Mouse (Mus musculus) hindbrain, embryonic 12.5 days (tissue): ENCODE results near the gene Limch1. TPM values are rescaled to one million over a fixed set of nuclear protein-coding genes. Genes with fewer than 3 reads are reported as not detected.

Experiments
- ATAC-seq: fragments of 200-750 bp; cut with Nextera tagmentation; 2 replicates; pipeline ENCODE4 v1.8.0; 2017; ENCODE audit warnings: moderate TSS enrichment; ENCODE audit not compliant: low FRiP score
- H3K27ac ChIP-seq: fragments of 300-500 bp; sonication (generic); 2 replicates; pipeline ENCODE4 v1.5.1; 2016; ENCODE audit warnings: mild to moderate bottlenecking
- H3K27me3 ChIP-seq: fragments of 300-500 bp; sonication (generic); 2 replicates; pipeline ENCODE4 v1.6.1; 2016; ENCODE audit warnings: mild to moderate bottlenecking
- H3K36me3 ChIP-seq: fragments of 300-500 bp; sonication (generic); 2 replicates; pipeline ENCODE4 v1.6.1; 2016; ENCODE audit warnings: mild to moderate bottlenecking
- H3K4me1 ChIP-seq: fragments of 300-500 bp; sonication (generic); 2 replicates; pipeline ENCODE4 v1.6.1; 2016
- H3K4me2 ChIP-seq: fragments of 300-500 bp; sonication (generic); replicated peaks from 2 replicates; pipeline ENCODE4 v1.6.1; 2016; ENCODE audit warnings: mild to moderate bottlenecking
- H3K4me3 ChIP-seq: fragments of 300-500 bp; sonication (generic); 2 replicates; pipeline ENCODE4 v1.5.1; 2016; ENCODE audit warnings: mild to moderate bottlenecking
- H3K9ac ChIP-seq: fragments of 300-500 bp; sonication (generic); 2 replicates; pipeline ENCODE4 v1.6.1; 2016; ENCODE audit warnings: mild to moderate bottlenecking, moderate library complexity
- H3K9me3 ChIP-seq: fragments of 300-500 bp; sonication (generic); replicated peaks from 2 replicates; pipeline ENCODE4 v1.6.1; 2016; ENCODE audit warnings: mild to moderate bottlenecking
- WGBS: fragments of 180-500 bp; shearing (Covaris S2); methylation state at CpG from one replicate; pipeline ENCODE4 v1.1.7; 2016; 5-methylcytosine and 5-hydroxymethylcytosine counted together
- polyA plus RNA-seq: library from polyadenylated mRNA; unstranded; fragments of >200 nt; fragmentation: Nextera tagmentation; extraction: Ambion mirVana; gene quantifications from 2 replicates; pipeline ENCODE4 v1.2.1, GENCODE M21; 2016

Gene Limch1
- polyA plus RNA-seq, 1 experiment from 2014 or later = 64.9 TPM

- no peaks in the 10 kb centered on the region for H3K9me3 ChIP-seq
- H3K36me3 ChIP-seq = no peaks in the 10 kb centered on the region
- no peak overlapping the region for H3K4me3 ChIP-seq
- H3K4me1 ChIP-seq = peaks cover 7% of the 10 kb centered on the region
- no peak overlapping the region for H3K27ac ChIP-seq
- no peak overlapping the region for H3K9ac ChIP-seq
- ATAC-seq = no peak
- no peak overlapping the region for H3K4me2 ChIP-seq
- H3K27me3 ChIP-seq = no peaks in the 10 kb centered on the region
- WGBS = 91% methylated on average over 6 of the region's 6 CpGs
Observed at GRCm38 (mm10) chr5:66872681-66873080, 127.1 kb downstream of the Limch1 start.

GRCm38 (mm10) chr5:66876018-66876805, 130.6 kb downstream of the Limch1 start:
- 45% methylated on average over 10 of the region's 10 CpGs for WGBS
- H3K9ac ChIP-seq = no peak overlapping the region
- ATAC-seq = no peak
- H3K9me3 ChIP-seq = no peaks in the 10 kb centered on the region
- no peak overlapping the region for H3K4me2 ChIP-seq
- no peak overlapping the region for H3K27ac ChIP-seq
- H3K36me3 ChIP-seq = no peaks in the 10 kb centered on the region
- peaks cover 7% of the 10 kb centered on the region for H3K4me1 ChIP-seq
- no peak overlapping the region for H3K4me3 ChIP-seq
- H3K27me3 ChIP-seq = no peaks in the 10 kb centered on the region

- WGBS = 57% methylated on average over 5 of the region's 5 CpGs
- no peak overlapping the region for H3K9ac ChIP-seq
Observed at GRCm38 (mm10) chr5:66877066-66877465, 131.4 kb downstream of the Limch1 start.

GRCm38 (mm10) chr5:66881901-66882341, 136.3 kb downstream of the Limch1 start:
- 0 out of 2 replicates have a peak, but pooled peaks have one; percentile 26 for ATAC-seq
- no peak overlapping the region for H3K4me2 ChIP-seq
- WGBS = 41% methylated on average over 3 of the region's 3 CpGs

More at GRCm38 (mm10) chr5:66877066-66877465, 131.4 kb downstream of the Limch1 start:
- no peaks in the 10 kb centered on the region for H3K27me3 ChIP-seq
- H3K4me3 ChIP-seq = no peak overlapping the region
- no peak overlapping the region for H3K27ac ChIP-seq
- no peaks in the 10 kb centered on the region for H3K36me3 ChIP-seq
- no peak for ATAC-seq
- H3K9me3 ChIP-seq = no peaks in the 10 kb centered on the region
- peaks cover 9% of the 10 kb centered on the region for H3K4me1 ChIP-seq
- H3K4me2 ChIP-seq = no peak overlapping the region

GRCm38 (mm10) chr5:66882718-66883117, 137.1 kb downstream of the Limch1 start:
- Histone ChIP-seq H3K36me3 (no peaks in the 10 kb centered on the region), H3K4me2 (no peak overlapping the region), H3K4me1 (peaks cover 5% of the 10 kb centered on the region; the same call in 1 of the 2 replicates), H3K9me3 (peaks cover 9% of the 10 kb centered on the region; the same call in 1 of the 2 replicates), H3K27ac (0 out of 2 replicates have a peak overlapping the region, but pooled peaks have one; percentile 12), H3K4me3 (no peak overlapping the region), H3K9ac (no peak overlapping the region), H3K27me3 (no peaks in the 10 kb centered on the region)
- WGBS = 88% methylated on average over 13 of the region's 13 CpGs
- ATAC-seq = no peak

More at GRCm38 (mm10) chr5:66881901-66882341, 136.3 kb downstream of the Limch1 start:
- 0 out of 2 replicates have a peak overlapping the region, but pooled peaks have one; percentile 30 for H3K27ac ChIP-seq
- no peak overlapping the region for H3K9ac ChIP-seq
- H3K36me3 ChIP-seq = no peaks in the 10 kb centered on the region
- H3K4me1 ChIP-seq = peaks cover 5% of the 10 kb centered on the region; the same call in 1 of the 2 replicates
- no peaks in the 10 kb centered on the region for H3K27me3 ChIP-seq
- H3K4me3 ChIP-seq = no peak overlapping the region
- peaks cover 8% of the 10 kb centered on the region; the same call in 1 of the 2 replicates for H3K9me3 ChIP-seq

GRCm38 (mm10) chr5:66884505-66884904, 138.9 kb downstream of the Limch1 start:
- ATAC-seq = no peak
- Histone ChIP-seq H3K36me3 (no peaks in the 10 kb centered on the region), H3K4me3 (no peak overlapping the region), H3K27ac (no peak overlapping the region), H3K9ac (no peak overlapping the region), H3K4me2 (no peak overlapping the region), H3K27me3 (no peaks in the 10 kb centered on the region), H3K4me1 (peaks cover 11% of the 10 kb centered on the region), H3K9me3 (peaks cover 9% of the 10 kb centered on the region; the same call in 1 of the 2 replicates)
- WGBS = 61% methylated on average over 4 of the region's 4 CpGs

GRCm38 (mm10) chr5:66886410-66887120, 140.9 kb downstream of the Limch1 start:
- no peak overlapping the region for H3K4me2 ChIP-seq

GRCm38 (mm10) chr5:66888061-66888460, 142.4 kb downstream of the Limch1 start:
- Histone ChIP-seq H3K27me3 (no peaks in the 10 kb centered on the region), H3K9me3 (peaks cover 9% of the 10 kb centered on the region; the same call in 1 of the 2 replicates), H3K4me2 (no peak overlapping the region), H3K9ac (no peak overlapping the region), H3K36me3 (no peaks in the 10 kb centered on the region), H3K4me3 (no peak overlapping the region), H3K4me1 (peaks cover 7% of the 10 kb centered on the region; the same call in 1 of the 2 replicates), H3K27ac (no peak overlapping the region)
- WGBS = 92% methylated on average over 5 of the region's 5 CpGs
- ATAC-seq = no peak

More at GRCm38 (mm10) chr5:66886410-66887120, 140.9 kb downstream of the Limch1 start:
- H3K36me3 ChIP-seq = no peaks in the 10 kb centered on the region
- no peak for ATAC-seq
- H3K27me3 ChIP-seq = no peaks in the 10 kb centered on the region
- peaks cover 12% of the 10 kb centered on the region for H3K4me1 ChIP-seq
- no peak overlapping the region for H3K4me3 ChIP-seq
- WGBS = 70% methylated on average over 5 of the region's 5 CpGs
- H3K9ac ChIP-seq = no peak overlapping the region
- peaks cover 9% of the 10 kb centered on the region; the same call in 1 of the 2 replicates for H3K9me3 ChIP-seq
- no peak overlapping the region for H3K27ac ChIP-seq

- no peak overlapping the region for H3K9ac ChIP-seq
- no peak overlapping the region for H3K4me2 ChIP-seq
- no peaks in the 10 kb centered on the region for H3K27me3 ChIP-seq
- 0 out of 2 replicates have a peak, but pooled peaks have one; percentile 32 for ATAC-seq
- H3K4me3 ChIP-seq = no peak overlapping the region
- WGBS = 65% methylated on average over 11 of the region's 11 CpGs
- no peaks in the 10 kb centered on the region for H3K36me3 ChIP-seq
- H3K4me1 ChIP-seq = peaks cover 7% of the 10 kb centered on the region; the same call in 1 of the 2 replicates
- H3K9me3 ChIP-seq = peaks cover 9% of the 10 kb centered on the region; the same call in 1 of the 2 replicates
- peak overlapping the region; percentile 30; the same call in 1 of the 2 replicates for H3K27ac ChIP-seq
Observed at GRCm38 (mm10) chr5:66889337-66889736, 143.7 kb downstream of the Limch1 start.

GRCm38 (mm10) chr5:66895440-66896120, 150.0 kb downstream of the Limch1 start:
- no peak for ATAC-seq
- WGBS = 80% methylated on average over 9 of the region's 9 CpGs
- Histone ChIP-seq H3K27ac (no peak overlapping the region), H3K4me1 (no peaks in the 10 kb centered on the region), H3K4me2 (no peak overlapping the region), H3K4me3 (no peak overlapping the region), H3K9me3 (no peaks in the 10 kb centered on the region), H3K9ac (no peak overlapping the region), H3K36me3 (no peaks in the 10 kb centered on the region), H3K27me3 (no peaks in the 10 kb centered on the region)

GRCm38 (mm10) chr5:66897584-66897983, 152.0 kb downstream of the Limch1 start:
- 85% methylated on average over 5 of the region's 5 CpGs for WGBS
- H3K36me3 ChIP-seq = no peaks in the 10 kb centered on the region
- H3K9ac ChIP-seq = no peak overlapping the region
- no peak for ATAC-seq
- no peaks in the 10 kb centered on the region for H3K27me3 ChIP-seq
- no peaks in the 10 kb centered on the region for H3K9me3 ChIP-seq
- H3K4me2 ChIP-seq = no peak overlapping the region
- H3K27ac ChIP-seq = no peak overlapping the region
- no peaks in the 10 kb centered on the region for H3K4me1 ChIP-seq
- no peak overlapping the region for H3K4me3 ChIP-seq
